In genomic region chr3:129332586-129332985, GRCm38 (mm10) we compare ENCODE assay signal across 7 mouse cellular contexts. TPM values are rescaled to one million over a fixed set of nuclear protein-coding genes. Genes with fewer than 3 reads are reported as not detected.
DNase-seq lines count a peak whose midpoint lies in the region; ATAC-seq and TF ChIP-seq lines count a peak whose summit lies in the region.

TSS of gene Enpep (minus strand) at chr3:129332720.

- 11% methylated on average over 13 of the region's 13 CpGs for WGBS in lung, postnatal 0 days

- TF ChIP-seq EP300 in lung, postnatal 0 days (IDR thresholded peaks at IDR 0.05): no peak

- peak within 1 kb of the TSS; percentile 35 for H3K4me3 ChIP-seq in lung, postnatal 0 days (ENCODE audit: low read depth, low read length)

- peak within 1 kb of the TSS; percentile 27 for H3K9ac ChIP-seq in lung, postnatal 0 days (replicated peaks; ENCODE audit: low read depth)

- H3K27ac ChIP-seq in lung, postnatal 0 days (ENCODE audit: low read length): 0 out of 2 replicates have a peak within 1 kb of the TSS, but pooled peaks have one; percentile 10

- no peaks in the 10 kb centered on the region; the same call in 1 of the 2 replicates for H3K4me1 ChIP-seq in lung, postnatal 0 days (ENCODE audit: insufficient read depth, low read depth, low read length)

- no peaks in the 10 kb centered on the region for H3K27me3 ChIP-seq in lung, postnatal 0 days (replicated peaks; ENCODE audit: insufficient read depth, low read length)

- no peak for TF ChIP-seq CTCF in lung, postnatal 0 days (IDR thresholded peaks at IDR 0.05)

- no peaks in the 10 kb centered on the region for H3K9me3 ChIP-seq in lung, postnatal 0 days (ENCODE audit: low read length)

- H3K4me2 ChIP-seq in lung, postnatal 0 days (replicated peaks; ENCODE audit: low read depth, low read length): peak within 1 kb of the TSS; percentile 59

- H3K36me3 ChIP-seq in lung, postnatal 0 days (ENCODE audit: insufficient read depth, low read length): no peaks in the 10 kb centered on the region

- peak; percentile 78 for ATAC-seq in lung, postnatal 0 days

- peak; percentile 25 to 31 for DNase-seq in urinary bladder, adult 18-20 months (ENCODE audit: low spot score in 2 of 2)
- no peak for DNase-seq in urinary bladder, postnatal 10 days (ENCODE audit: low spot score)
- peak; percentile 43 for DNase-seq in gastrocnemius, postnatal 25 days
- DNase-seq in kidney, adult 9 months: peak; percentile 97
- DNase-seq in lung, postnatal 0 days (ENCODE audit: low spot score): peak; percentile 78
- DNase-seq in right cerebral cortex, postnatal 4 days: no peak
- no peak for DNase-seq in Muller cell, postnatal 12 days (ENCODE audit: inconsistent ontology term)

RNA-seq across cellular contexts. Expression of gene Enpep, which starts in this region (rescaled TPM):
- 1 to 10 TPM; 1.6 to 2.9 TPM for total RNA-seq in gastrocnemius, postnatal 25 days (2021)
- 106 and 118 TPM in 2 replicates for polyA plus RNA-seq in lung, postnatal 0 days (2015; fragmentation: Nextera tagmentation; extraction: Ambion mirVana)

Comparison
In these comparisons a context has a peak if more than half of its experiments do, and no peak if none do; other contexts are left out.
1. DNase-seq: peak in urinary bladder, adult 18-20 months (2 of 2), gastrocnemius, postnatal 25 days (single experiment), kidney, adult 9 months (single experiment) and lung, postnatal 0 days (single experiment); none in urinary bladder, postnatal 10 days (single experiment), right cerebral cortex, postnatal 4 days (single experiment) and Muller cell, postnatal 12 days (single experiment).